Mouse (Mus musculus) right cerebral cortex, postnatal 4 days (tissue): ENCODE data around the gene Dmrtc1b.
A peak's percentile ranks its signal among the peaks of the same experiment; 100 is the strongest.
"Not testable (repeated sequence)": the region's sequence is repeated elsewhere in the genome, so short reads cannot be mapped to it uniquely, and the experiment has no call there.

Experiments
- DNase-seq: peaks from one replicate; pipeline ENCODE4 v3.0.0-alpha.2; 2022

Dmrtc1b gene

GRCm38 (mm10) chrX:102707535-102707934 is at the start of gene Dmrtc1b, which contains the start of gene Gm9112:
Gene Dmrtc1b (plus strand): TSS chrX:102707865.
Gene Gm9112 (minus strand): TSS chrX:102707635.
- not testable (repeated sequence) for DNase-seq

DNA sequence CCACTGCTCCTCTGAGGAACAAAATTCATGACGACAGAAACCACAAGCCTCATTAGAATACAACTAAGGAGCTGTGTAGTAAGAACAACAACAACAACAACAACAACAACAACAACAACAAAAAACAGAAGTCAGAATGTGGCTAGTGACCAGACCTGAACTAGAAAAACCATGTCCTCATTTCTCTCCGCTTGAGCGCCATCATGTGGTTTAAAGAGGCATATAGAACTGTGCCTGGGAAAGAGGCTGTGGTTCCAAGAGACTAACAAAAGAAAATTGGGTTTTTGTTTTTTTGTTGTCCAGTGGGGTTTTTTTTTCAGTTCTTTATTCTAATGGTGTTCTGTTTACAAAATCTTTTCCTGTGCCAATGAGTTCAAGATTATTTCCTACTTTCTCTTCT is 47.0 kb upstream of the Dmrtc1b start:
- no peak for DNase-seq

DNA sequence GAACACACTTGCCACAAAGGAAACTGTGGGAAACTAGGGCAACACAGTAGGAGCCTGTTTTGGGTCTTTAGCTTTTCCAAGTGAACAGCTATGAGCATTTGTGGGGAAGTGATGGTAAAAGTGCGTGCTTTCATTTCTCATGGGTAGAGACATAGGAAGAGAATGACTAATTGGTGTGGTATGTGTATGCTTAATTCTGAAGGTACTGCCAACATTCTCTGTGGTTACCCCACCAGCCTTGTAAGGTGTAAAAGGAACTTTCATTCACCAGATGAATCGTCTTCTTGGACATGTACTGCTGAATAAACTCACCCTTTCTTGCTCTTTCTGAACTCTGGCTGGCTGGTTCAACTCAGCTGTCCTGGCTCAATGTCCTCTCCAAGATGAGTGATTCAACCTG is 41.0 kb upstream of the Dmrtc1b start:
- DNase-seq, result no peak

DNA sequence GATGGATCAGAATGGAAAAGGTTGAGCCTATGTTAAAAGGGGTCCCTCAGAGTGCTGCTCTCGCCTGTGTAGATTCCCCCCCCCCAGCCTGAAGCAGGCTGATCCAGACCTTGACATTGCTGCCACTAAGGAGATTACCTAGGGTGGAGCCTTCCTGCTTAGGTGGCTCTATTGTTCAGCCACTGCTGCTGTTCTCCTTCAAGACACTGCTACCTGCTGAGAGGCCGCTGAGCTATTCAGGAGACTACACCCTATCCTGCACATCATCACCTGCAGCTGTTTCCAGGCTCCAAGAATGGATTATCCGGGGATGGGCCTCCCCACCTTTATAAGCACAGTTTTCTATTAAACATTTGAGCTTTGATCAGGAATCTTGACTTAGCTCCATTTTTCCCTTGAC is 23.0 kb upstream of the Dmrtc1b start:
- DNase-seq, result not testable (repeated sequence)

DNA sequence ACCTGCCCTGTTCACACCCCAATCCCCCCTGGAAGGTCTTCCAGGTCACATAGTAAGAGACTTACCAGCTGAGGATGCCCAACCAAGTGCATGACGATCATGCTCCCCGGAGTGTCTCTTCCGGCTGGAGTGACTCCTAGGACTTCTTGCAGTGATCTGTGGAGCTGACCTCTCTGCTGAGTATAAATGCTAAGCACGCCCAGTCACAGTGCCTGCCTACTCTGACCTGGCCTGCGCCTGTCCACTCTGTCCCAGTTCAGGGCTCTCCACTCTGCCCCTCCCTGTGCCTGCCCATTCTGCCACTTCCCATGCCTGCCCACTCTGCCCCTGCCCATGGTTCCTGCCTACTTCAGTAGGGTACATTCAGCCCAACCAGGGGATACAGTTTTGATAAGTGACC is 20.8 kb upstream of the Dmrtc1b start, which contains the start of gene Gm3880:
Gm3880 (minus strand) TSS at position 101 of the 400 bp plus-strand sequence.
- not testable (repeated sequence) for DNase-seq

DNA sequence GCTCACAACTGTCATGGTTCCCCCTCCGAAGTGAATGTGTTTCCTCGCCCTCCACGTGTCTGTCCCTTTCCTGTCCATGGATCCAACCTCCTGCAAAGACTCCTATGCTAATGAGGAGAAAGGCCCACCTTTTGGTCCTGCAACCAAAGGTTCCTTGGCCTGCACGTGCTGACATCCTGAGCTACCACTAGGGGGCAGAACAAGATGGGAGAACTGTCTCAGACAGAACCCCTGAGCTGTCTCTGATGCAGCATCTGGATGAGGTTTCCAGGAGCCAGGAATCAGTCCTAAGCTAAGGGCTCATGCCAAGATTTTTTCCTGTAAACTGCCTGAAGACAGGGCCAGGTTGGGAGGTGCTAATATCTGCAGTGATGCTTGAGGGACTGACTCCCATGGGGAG is 18.4 kb upstream of the Dmrtc1b start:
- peak; percentile 3 for DNase-seq

GRCm38 (mm10) chrX:102700636-102701035 is 7.0 kb upstream of the Dmrtc1b start:
- DNase-seq, result not testable (repeated sequence)

- not testable (repeated sequence) for DNase-seq
These were observed 16.6 kb downstream of the Dmrtc1b start for GRCm38 (mm10) chrX:102724226-102724625.
